Mouse (Mus musculus): Measurements from ENCODE around the gene Rbfox1. TPM values are rescaled to one million over a fixed set of nuclear protein-coding genes. Genes with fewer than 3 reads are reported as not detected.

Rbfox1 gene
- polyA plus RNA-seq, 1 experiment from 2014 or later = 2.2 TPM

- ATAC-seq (ENCODE audit: borderline replicate concordance, extremely low read depth, low FRiP score, low TSS enrichment) = no peak
- no peaks in the 10 kb centered on the region for H3K4me1 ChIP-seq
- no peaks in the 10 kb centered on the region for H3K27me3 ChIP-seq
- no peak overlapping the region for H3K4me3 ChIP-seq
- no peaks in the 10 kb centered on the region for H3K36me3 ChIP-seq
- WGBS = 64% methylated on average over 5 of the region's 5 CpGs
- H3K9me3 ChIP-seq = no peaks in the 10 kb centered on the region
- no peak overlapping the region for H3K27ac ChIP-seq
- no peak overlapping the region for H3K9ac ChIP-seq
- no peak overlapping the region for H3K4me2 ChIP-seq
Measured at GRCm38 (mm10) chr16:6100421-6100877, 215.3 kb downstream of the Rbfox1 start.

- Histone ChIP-seq H3K4me1 (no peaks in the 10 kb centered on the region), H3K36me3 (no peaks in the 10 kb centered on the region), H3K27me3 (no peaks in the 10 kb centered on the region), H3K27ac (no peak overlapping the region), H3K9ac (no peak overlapping the region), H3K4me2 (no peak overlapping the region), H3K9me3 (no peaks in the 10 kb centered on the region), H3K4me3 (no peak overlapping the region)
- no peak for ATAC-seq (ENCODE audit: borderline replicate concordance, extremely low read depth, low FRiP score, low TSS enrichment)
- 62% methylated on average over 2 of the region's 2 CpGs for WGBS
Measured at GRCm38 (mm10) chr16:6103713-6104112, 218.6 kb downstream of the Rbfox1 start.

- H3K9me3 ChIP-seq = no peaks in the 10 kb centered on the region
- H3K4me1 ChIP-seq = no peaks in the 10 kb centered on the region
- no peaks in the 10 kb centered on the region for H3K36me3 ChIP-seq
- no peak overlapping the region for H3K9ac ChIP-seq
- H3K27ac ChIP-seq = no peak overlapping the region
- 93% methylated on average over 3 of the region's 3 CpGs for WGBS
- H3K27me3 ChIP-seq = no peaks in the 10 kb centered on the region
- ATAC-seq (ENCODE audit: borderline replicate concordance, extremely low read depth, low FRiP score, low TSS enrichment) = no peak
- H3K4me2 ChIP-seq = no peak overlapping the region
- H3K4me3 ChIP-seq = no peak overlapping the region
Measured at GRCm38 (mm10) chr16:6110121-6110520, 225.0 kb downstream of the Rbfox1 start.

- Histone ChIP-seq H3K4me3 (no peak overlapping the region), H3K9ac (no peak overlapping the region), H3K36me3 (no peaks in the 10 kb centered on the region), H3K4me2 (no peak overlapping the region), H3K4me1 (no peaks in the 10 kb centered on the region), H3K27ac (no peak overlapping the region), H3K27me3 (no peaks in the 10 kb centered on the region), H3K9me3 (no peaks in the 10 kb centered on the region)
- ATAC-seq (ENCODE audit: borderline replicate concordance, extremely low read depth, low FRiP score, low TSS enrichment) = no peak
- WGBS = 23% methylated on average over 5 of the region's 5 CpGs
Measured at GRCm38 (mm10) chr16:6113836-6114475, 228.8 kb downstream of the Rbfox1 start.

GRCm38 (mm10) chr16:6119472-6119871, 234.3 kb downstream of the Rbfox1 start:
- Histone ChIP-seq H3K4me2 (no peak overlapping the region), H3K36me3 (no peaks in the 10 kb centered on the region), H3K9me3 (no peaks in the 10 kb centered on the region), H3K4me3 (no peak overlapping the region), H3K4me1 (no peaks in the 10 kb centered on the region), H3K9ac (no peak overlapping the region), H3K27me3 (no peaks in the 10 kb centered on the region), H3K27ac (no peak overlapping the region)
- 4% methylated on average over 1 of the region's 1 CpGs for WGBS
- no peak for ATAC-seq (ENCODE audit: borderline replicate concordance, extremely low read depth, low FRiP score, low TSS enrichment)

- Histone ChIP-seq H3K4me2 (no peak overlapping the region), H3K27me3 (no peaks in the 10 kb centered on the region), H3K36me3 (no peaks in the 10 kb centered on the region), H3K9me3 (no peaks in the 10 kb centered on the region), H3K27ac (no peak overlapping the region), H3K9ac (no peak overlapping the region), H3K4me1 (no peaks in the 10 kb centered on the region), H3K4me3 (no peak overlapping the region)
- no peak for ATAC-seq (ENCODE audit: borderline replicate concordance, extremely low read depth, low FRiP score, low TSS enrichment)
- WGBS = 87% methylated on average over 4 of the region's 4 CpGs
Measured at GRCm38 (mm10) chr16:6121232-6121631, 236.1 kb downstream of the Rbfox1 start.

GRCm38 (mm10) chr16:6122859-6123258, 237.7 kb downstream of the Rbfox1 start:
- H3K4me3 ChIP-seq = no peak overlapping the region
- no peaks in the 10 kb centered on the region for H3K9me3 ChIP-seq
- H3K27ac ChIP-seq = no peak overlapping the region
- H3K36me3 ChIP-seq = no peaks in the 10 kb centered on the region
- WGBS = 98% methylated on average over 22 of the region's 22 CpGs
- ATAC-seq (ENCODE audit: borderline replicate concordance, extremely low read depth, low FRiP score, low TSS enrichment) = no peak
- no peak overlapping the region for H3K4me2 ChIP-seq
- H3K4me1 ChIP-seq = no peaks in the 10 kb centered on the region
- no peak overlapping the region for H3K9ac ChIP-seq
- no peaks in the 10 kb centered on the region for H3K27me3 ChIP-seq

GRCm38 (mm10) chr16:6128314-6128713, 243.2 kb downstream of the Rbfox1 start:
- Histone ChIP-seq H3K9ac (no peak overlapping the region), H3K4me2 (no peak overlapping the region), H3K4me3 (no peak overlapping the region), H3K27ac (no peak overlapping the region), H3K36me3 (no peaks in the 10 kb centered on the region), H3K27me3 (no peaks in the 10 kb centered on the region), H3K9me3 (no peaks in the 10 kb centered on the region), H3K4me1 (no peaks in the 10 kb centered on the region)
- 57% methylated on average over 5 of the region's 5 CpGs for WGBS
- no peak for ATAC-seq (ENCODE audit: borderline replicate concordance, extremely low read depth, low FRiP score, low TSS enrichment)

GRCm38 (mm10) chr16:6135016-6135415, 249.9 kb downstream of the Rbfox1 start:
- H3K9me3 ChIP-seq = no peaks in the 10 kb centered on the region
- H3K4me1 ChIP-seq = no peaks in the 10 kb centered on the region
- no peaks in the 10 kb centered on the region for H3K27me3 ChIP-seq
- ATAC-seq (ENCODE audit: borderline replicate concordance, extremely low read depth, low FRiP score, low TSS enrichment) = no peak
- H3K4me2 ChIP-seq = no peak overlapping the region
- H3K9ac ChIP-seq = no peak overlapping the region
- H3K27ac ChIP-seq = no peak overlapping the region
- WGBS = 80% methylated on average over 7 of the region's 7 CpGs
- no peak overlapping the region for H3K4me3 ChIP-seq
- no peaks in the 10 kb centered on the region for H3K36me3 ChIP-seq

- 81% methylated on average over 1 of the region's 1 CpGs for WGBS
- Histone ChIP-seq H3K36me3 (no peaks in the 10 kb centered on the region), H3K9me3 (no peaks in the 10 kb centered on the region), H3K4me3 (no peak overlapping the region), H3K4me1 (no peaks in the 10 kb centered on the region), H3K27ac (no peak overlapping the region), H3K4me2 (no peak overlapping the region), H3K9ac (no peak overlapping the region), H3K27me3 (no peaks in the 10 kb centered on the region)
- no peak for ATAC-seq (ENCODE audit: borderline replicate concordance, extremely low read depth, low FRiP score, low TSS enrichment)
Measured at GRCm38 (mm10) chr16:6139432-6139831, 254.3 kb downstream of the Rbfox1 start.

GRCm38 (mm10) chr16:6147957-6148356, 262.8 kb downstream of the Rbfox1 start:
- Histone ChIP-seq H3K4me1 (no peaks in the 10 kb centered on the region), H3K4me2 (no peak overlapping the region), H3K27ac (no peak overlapping the region), H3K9me3 (no peaks in the 10 kb centered on the region), H3K4me3 (no peak overlapping the region), H3K27me3 (no peaks in the 10 kb centered on the region), H3K9ac (no peak overlapping the region), H3K36me3 (no peaks in the 10 kb centered on the region)
- 62% methylated on average over 7 of the region's 7 CpGs for WGBS
- ATAC-seq (ENCODE audit: borderline replicate concordance, extremely low read depth, low FRiP score, low TSS enrichment) = no peak

- no peaks in the 10 kb centered on the region for H3K9me3 ChIP-seq
- H3K4me2 ChIP-seq = no peak overlapping the region
- whole genome bisulfite sequencing = 73% methylated on average over 4 of the region's 4 CpGs
- H3K9ac ChIP-seq = no peak overlapping the region
- ATAC-seq (ENCODE audit: borderline replicate concordance, extremely low read depth, low FRiP score, low TSS enrichment) = no peak
- H3K27ac ChIP-seq = no peak overlapping the region
- H3K36me3 ChIP-seq = no peaks in the 10 kb centered on the region
- no peak overlapping the region for H3K4me3 ChIP-seq
- no peaks in the 10 kb centered on the region for H3K27me3 ChIP-seq
- no peaks in the 10 kb centered on the region for H3K4me1 ChIP-seq
Measured at GRCm38 (mm10) chr16:6149345-6149744, 264.2 kb downstream of the Rbfox1 start.

GRCm38 (mm10) chr16:6155556-6155955, 270.4 kb downstream of the Rbfox1 start:
- Histone ChIP-seq H3K9ac (no peak overlapping the region), H3K27me3 (no peaks in the 10 kb centered on the region), H3K4me2 (no peak overlapping the region), H3K9me3 (no peaks in the 10 kb centered on the region), H3K4me3 (no peak overlapping the region), H3K27ac (no peak overlapping the region), H3K36me3 (no peaks in the 10 kb centered on the region), H3K4me1 (no peaks in the 10 kb centered on the region)
- 64% methylated on average over 2 of the region's 2 CpGs for WGBS
- ATAC-seq (ENCODE audit: borderline replicate concordance, extremely low read depth, low FRiP score, low TSS enrichment) = no peak
